Mouse (Mus musculus): ENCODE measurements around the gene Prr7. TPM values are rescaled to one million over a fixed set of nuclear protein-coding genes. Genes with fewer than 3 reads are reported as not detected.

Prr7 gene
- total RNA-seq, 2 experiments from 2014 or later, result 0.18 to 0.22 TPM

DNA sequence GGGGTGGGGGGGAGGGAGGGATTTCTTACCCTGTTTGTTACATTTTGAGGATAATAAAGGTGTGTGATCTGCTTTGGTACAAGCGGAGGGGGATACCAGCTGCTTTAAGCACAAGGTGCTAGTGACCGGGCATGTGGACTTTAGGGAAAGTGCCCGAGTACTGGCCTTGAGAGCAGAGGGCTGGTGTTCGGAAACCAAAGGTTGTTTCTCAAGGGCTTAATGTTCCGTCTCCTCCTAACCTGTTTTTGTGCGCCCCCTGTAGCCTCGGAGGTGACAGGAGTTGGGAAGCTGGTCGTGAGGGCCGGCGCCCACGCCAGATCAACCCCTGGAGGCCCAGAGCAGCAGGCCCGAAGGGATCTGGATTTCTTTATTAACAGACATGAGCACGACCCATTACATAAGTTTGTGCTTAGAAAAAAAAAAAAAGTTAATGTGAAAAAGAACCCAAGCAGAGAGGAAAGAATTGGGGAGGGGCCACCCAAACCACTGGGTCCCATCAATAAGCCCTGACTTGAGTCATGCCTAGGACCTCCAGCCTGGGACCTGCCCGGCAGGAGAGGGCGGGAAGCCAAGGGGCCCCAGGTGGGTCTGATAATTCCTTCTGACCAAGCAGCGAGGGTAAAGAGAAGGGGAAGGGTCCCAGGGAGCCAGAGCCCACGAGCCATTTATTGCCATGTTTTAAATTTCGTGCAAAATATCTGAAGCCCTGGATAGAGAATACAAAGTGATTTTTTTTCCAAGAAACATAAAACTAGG lies 9.2 kb downstream of the Prr7 start:
- DNase-seq, result no peak
- TF ChIP-seq CTCF (IDR thresholded peaks at IDR 0.05), result peak; percentile 30
- intact Hi-C loops (cut with DNase I), result no loop called here
- H3K4me3 ChIP-seq, result peak overlapping the region; percentile 89
- H3K27ac ChIP-seq, result peak overlapping the region; percentile 79

DNA sequence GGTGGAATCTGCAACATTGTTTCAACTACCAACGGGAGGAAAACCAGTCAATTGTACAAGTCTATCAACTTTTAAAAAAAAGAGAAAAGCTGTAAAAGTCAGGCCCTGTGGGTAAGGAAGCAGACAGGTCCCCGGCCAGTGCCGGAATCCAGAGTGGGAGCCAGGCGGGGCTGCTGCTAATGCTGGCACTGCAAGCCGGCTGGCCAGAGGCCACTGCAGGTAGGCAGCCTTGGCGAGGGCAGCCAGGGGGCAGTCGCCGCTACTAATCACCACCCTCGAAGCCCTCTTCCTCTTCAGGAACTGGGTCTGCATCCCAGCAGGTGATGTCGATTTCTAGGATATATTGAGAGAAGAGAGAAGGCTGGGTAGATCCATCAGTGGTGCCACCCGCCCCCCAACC lies 9.9 kb downstream of the Prr7 start:
- intact Hi-C loops (cut with DNase I), result no loop called here
- DNase-seq, result no peak
- Histone ChIP-seq H3K4me3 (no peak overlapping the region), H3K27ac (no peak overlapping the region)
- TF ChIP-seq CTCF (IDR thresholded peaks at IDR 0.05), result 0 out of 2 replicates have a peak, but pooled peaks have one; percentile 2

DNA sequence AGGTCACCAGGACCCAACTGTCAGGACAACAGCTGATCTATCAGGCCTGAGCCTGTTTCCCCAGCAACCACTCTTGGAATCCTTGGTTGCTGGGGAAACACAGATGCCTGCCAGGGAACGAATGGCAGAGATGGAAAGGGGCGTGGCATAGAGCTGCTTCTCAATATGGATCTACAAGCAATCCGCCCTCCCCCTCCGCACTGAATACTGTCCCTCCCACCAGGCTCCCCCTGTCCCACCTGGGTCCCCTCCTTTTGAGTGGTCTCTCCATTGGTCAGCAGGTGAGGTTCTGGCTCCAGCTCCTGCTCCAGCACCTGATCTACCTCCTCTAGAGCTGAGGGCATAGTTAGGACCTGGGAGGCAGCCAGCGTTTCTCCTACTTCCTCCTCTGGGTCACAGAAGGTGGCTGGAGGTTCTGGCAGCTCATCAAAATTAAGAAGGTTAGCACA lies 10.6 kb downstream of the Prr7 start:
- no peak for DNase-seq
- intact Hi-C loops (cut with DNase I), result no loop called here
- Histone ChIP-seq H3K4me3 (no peak overlapping the region), H3K27ac (no peak overlapping the region)
- no peak for TF ChIP-seq CTCF (IDR thresholded peaks at IDR 0.05)

DNA sequence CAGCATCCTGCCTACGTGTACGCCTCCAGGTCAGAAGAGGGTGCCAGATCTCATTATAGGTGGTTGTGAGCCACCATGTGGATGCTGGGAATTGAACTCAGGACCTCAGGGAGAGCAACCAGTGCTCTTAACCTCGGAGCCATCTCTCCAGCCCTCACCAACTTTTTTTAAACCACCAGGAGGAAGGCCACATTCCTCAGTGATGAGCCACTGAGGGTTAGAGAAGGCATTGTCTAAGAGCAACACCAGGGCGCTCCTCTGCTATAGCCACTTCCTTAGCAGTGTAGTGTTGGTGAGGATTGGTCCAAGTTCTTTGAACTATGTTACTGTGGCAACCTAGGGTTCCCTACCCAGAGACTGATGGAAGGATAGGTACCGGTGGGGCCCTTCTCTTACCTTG lies 11.7 kb downstream of the Prr7 start:
- intact Hi-C loops (cut with DNase I), result no loop called here
- no peak for DNase-seq
- no peak for TF ChIP-seq CTCF (IDR thresholded peaks at IDR 0.05)
- Histone ChIP-seq H3K4me3 (no peak overlapping the region), H3K27ac (no peak overlapping the region)

DNA sequence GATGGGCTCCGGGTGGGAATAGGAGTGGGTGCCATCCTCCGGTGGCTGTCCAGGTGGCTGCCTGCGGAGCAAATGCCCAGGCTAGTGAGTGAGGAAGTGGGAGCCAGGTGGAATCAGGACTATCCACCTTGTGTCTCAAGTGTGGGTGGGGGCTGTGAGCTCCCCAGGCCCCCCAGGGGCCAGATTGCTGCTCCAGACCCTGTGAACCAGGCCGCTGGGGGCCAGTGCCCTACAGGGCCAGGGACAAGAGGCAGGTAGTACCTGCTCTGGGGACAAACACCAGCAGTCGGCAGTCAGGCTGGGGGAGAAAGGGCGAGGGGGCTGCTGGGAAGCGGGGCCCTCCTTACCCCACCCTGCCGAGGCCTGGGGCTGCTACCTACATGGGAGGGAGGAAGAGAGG lies 12.2 kb downstream of the Prr7 start:
- H3K27ac ChIP-seq, result no peak overlapping the region
- no peak for TF ChIP-seq CTCF (IDR thresholded peaks at IDR 0.05)
- intact Hi-C loops (cut with DNase I), result no loop called here

DNA sequence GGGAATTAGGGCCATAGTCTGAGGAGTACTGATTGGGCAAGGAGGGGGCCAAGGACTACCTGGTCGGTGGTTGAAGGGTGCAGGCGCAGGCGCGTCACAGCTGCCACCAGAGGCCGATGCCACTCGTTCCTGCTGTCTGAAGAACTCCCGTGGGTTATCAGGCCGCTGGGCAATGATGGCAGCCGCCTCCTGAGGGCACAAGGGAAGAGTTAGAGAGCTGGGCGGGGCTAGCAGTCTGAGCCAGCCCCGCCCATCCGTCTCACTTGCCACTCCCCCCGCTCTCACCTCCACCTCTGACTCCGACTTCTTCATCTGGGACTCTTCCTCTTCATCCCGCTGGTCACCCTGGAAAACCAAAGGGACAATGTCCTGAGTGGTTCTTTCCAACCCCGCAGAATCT lies 13.4 kb downstream of the Prr7 start:
- no peak for DNase-seq
- Histone ChIP-seq H3K4me3 (no peak overlapping the region), H3K27ac (no peak overlapping the region)
- intact Hi-C loops (cut with DNase I), result no loop called here
- TF ChIP-seq CTCF (IDR thresholded peaks at IDR 0.05), result no peak

More for the DNA sequence above, 12.2 kb downstream of the Prr7 start:
- no peak for DNase-seq
- no peak overlapping the region for H3K4me3 ChIP-seq

DNA sequence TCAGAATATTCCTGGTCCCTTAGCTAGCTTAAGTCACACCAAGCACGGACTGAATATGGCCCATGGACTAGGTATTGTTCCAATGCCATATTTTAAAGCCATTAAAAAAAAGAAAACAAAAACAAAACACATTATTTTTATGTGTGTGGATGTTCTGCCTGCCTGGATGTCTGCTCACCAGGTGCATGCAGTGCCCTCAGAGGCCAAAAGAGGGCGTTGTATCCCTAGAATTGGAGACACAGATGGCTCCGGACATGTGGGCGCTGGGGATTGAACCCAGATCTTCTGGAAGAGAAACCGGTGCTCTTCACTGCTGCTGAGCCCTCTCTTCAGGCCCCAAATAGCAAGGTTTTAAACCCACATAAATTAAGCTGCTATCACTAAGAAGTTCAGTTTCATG lies 14.0 kb downstream of the Prr7 start:
- intact Hi-C loops (cut with DNase I), result loop anchor here (1.0 kb wide), 1 partner anchor 36 kb away; no protein-coding TSS in a partner anchor
- Histone ChIP-seq H3K4me3 (no peak overlapping the region), H3K27ac (no peak overlapping the region)
- DNase-seq, result peak; percentile 55
- TF ChIP-seq CTCF (IDR thresholded peaks at IDR 0.05), result peak; percentile 76

DNA sequence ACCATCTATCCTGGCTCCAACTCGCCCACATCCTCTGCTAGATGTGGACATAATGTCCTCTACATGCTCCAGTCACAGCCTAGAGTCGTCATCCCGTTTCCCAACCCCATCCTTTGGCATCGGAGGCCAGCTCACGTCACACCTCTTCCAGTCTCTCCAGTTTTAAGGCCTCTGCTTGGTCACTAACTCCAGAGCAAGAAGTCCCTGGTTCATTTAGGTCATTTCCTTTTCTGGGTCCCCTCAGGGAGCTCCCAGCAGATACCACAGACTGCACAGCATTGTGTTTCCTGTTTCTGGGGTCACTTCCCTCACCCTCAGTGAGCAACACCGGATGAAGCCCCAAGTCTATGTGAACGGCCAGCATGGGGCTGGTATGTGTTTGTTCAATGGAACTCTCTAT lies 14.9 kb downstream of the Prr7 start:
- H3K27ac ChIP-seq, result peak overlapping the region; percentile 10; the same call in 1 of the 2 replicates
- no peak for DNase-seq
- intact Hi-C loops (cut with DNase I), result no loop called here
- no peak for TF ChIP-seq CTCF (IDR thresholded peaks at IDR 0.05)
- H3K4me3 ChIP-seq, result no peak overlapping the region

DNA sequence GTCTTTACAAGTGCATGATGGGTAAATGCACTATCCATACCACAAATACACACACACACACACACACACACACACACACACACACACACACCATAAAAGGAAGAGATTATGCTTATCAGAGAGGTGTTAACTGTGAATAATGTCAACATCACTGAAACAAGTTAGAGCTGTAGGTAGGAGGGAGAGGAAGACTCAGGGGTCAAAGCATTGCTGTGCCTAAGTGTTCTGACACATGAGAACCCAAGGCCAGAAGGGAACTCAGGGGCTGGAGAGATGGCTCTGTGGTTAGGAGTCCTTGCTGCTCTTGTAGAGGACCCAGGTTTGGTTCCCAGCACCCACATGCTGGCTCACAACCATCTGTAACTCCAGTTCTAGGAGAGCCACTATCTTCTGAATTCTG lies 15.9 kb downstream of the Prr7 start:
- TF ChIP-seq CTCF (IDR thresholded peaks at IDR 0.05), result no peak
- H3K4me3 ChIP-seq, result no peak overlapping the region
- intact Hi-C loops (cut with DNase I), result no loop called here
- no peak overlapping the region for H3K27ac ChIP-seq
- DNase-seq, result no peak

DNA sequence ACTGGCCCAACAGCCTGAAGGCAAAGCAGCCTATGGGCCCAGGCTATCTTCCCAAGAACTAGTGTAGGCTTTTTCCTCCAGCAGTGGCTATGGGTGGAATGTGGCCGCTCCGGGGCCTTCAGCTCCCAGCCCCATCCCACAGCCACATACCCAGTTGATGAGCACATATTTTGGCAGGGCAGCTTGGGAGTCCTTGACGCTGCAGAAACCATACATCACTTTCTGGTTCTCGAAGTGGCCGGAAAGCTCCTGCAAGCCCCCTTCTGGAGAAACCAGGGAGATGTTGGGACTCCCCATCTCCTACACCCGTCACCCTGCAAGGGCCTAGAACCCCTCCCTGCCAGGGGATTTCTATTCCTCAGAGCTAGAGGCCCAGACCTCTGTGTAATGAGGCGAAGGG lies 18.5 kb downstream of the Prr7 start:
- no peak for TF ChIP-seq CTCF (IDR thresholded peaks at IDR 0.05)
- intact Hi-C loops (cut with DNase I), result no loop called here
- H3K4me3 ChIP-seq, result peak overlapping the region; percentile 24; the same call in 1 of the 2 replicates
- no peak for DNase-seq
- peak overlapping the region; percentile 64 for H3K27ac ChIP-seq

DNA sequence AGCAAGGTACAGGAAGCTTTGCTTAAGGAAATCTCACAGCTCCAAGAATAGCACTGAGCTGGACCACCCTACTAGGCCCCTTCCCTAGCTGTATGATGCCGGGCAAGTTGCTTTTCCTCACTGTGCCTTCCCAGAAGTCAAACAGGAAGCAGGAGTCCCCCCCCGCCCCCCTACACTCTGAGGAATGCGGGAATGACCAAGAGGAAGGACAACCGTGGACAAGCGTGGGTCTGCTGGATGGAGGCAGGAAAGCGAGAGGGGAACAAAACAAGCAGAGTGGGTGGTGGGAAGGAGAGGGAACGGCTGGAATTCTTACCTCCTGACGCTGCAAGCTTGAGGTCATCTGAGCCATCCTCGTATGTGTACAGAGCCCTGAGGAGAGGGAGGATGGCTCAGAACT lies 19.0 kb downstream of the Prr7 start:
- no peak for TF ChIP-seq CTCF (IDR thresholded peaks at IDR 0.05)
- intact Hi-C loops (cut with DNase I), result no loop called here
- Histone ChIP-seq H3K27ac (peak overlapping the region; percentile 64), H3K4me3 (peak overlapping the region; percentile 24)
- no peak for DNase-seq

DNA sequence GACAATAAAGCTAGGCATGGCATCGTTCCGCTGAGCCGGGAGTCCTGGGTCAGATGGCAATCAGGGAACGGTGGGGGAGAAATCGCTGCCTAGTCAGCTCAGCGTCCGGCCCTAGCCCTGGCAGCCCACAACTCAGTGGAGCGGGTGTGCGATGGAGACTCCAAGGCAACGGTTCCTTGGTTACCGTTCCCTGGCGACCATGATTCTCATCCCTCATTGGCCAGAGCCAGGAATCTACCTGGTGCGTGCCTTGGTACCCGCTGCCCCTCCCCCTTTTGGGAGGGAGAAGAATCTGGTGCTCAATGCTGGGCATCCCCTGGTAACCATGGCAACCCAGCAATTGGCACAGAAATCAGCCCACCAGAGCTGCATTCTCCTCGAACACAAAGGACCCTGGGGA lies 19.5 kb downstream of the Prr7 start:
- intact Hi-C loops (cut with DNase I), result no loop called here
- Histone ChIP-seq H3K27ac (peak overlapping the region; percentile 64), H3K4me3 (peak overlapping the region; percentile 11; the same call in 1 of the 2 replicates)
- no peak for TF ChIP-seq CTCF (IDR thresholded peaks at IDR 0.05)
- DNase-seq, result peak; percentile 50

DNA sequence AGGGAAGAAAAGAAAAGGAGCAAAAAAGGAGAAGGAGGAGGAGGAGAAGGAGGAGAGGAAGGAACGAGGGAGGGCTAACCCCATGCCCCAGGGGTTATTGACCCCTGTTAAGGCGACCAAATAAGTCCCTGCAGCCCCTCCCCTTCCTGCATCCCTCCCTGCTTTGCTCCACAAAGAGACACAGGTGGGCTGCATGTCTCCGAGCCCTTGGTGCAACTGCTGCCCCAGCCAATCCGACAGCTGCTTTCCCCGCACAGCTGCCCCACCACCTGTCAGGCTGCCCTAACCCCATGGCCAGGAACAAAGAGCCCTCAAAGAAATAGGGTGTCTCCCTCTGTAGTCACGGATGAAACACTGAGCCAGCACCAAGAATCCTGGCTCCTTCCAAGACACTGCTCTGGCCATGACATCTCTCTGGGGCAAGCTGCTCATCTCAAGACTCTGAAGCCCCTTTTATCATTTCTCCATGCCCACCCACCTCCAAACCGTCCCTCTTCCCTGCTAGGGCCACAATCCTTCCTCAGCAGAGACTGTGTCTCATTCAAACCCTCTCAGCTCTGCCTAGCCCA lies 20.5 kb downstream of the Prr7 start:
- Histone ChIP-seq H3K27ac (peak overlapping the region; percentile 9; the same call in 1 of the 2 replicates), H3K4me3 (no peak overlapping the region)
- intact Hi-C loops (cut with DNase I), result no loop called here
- no peak for DNase-seq
- no peak for TF ChIP-seq CTCF (IDR thresholded peaks at IDR 0.05)
